Mouse (Mus musculus) CH12.LX (cell line): ENCODE measurements around the gene Bod1. TPM values are rescaled to one million over a fixed set of nuclear protein-coding genes. Genes with fewer than 3 reads are reported as not detected.
A peak's percentile ranks its signal among the peaks of the same experiment; 100 is the strongest.

Source experiments
- DNase-seq: peaks from one replicate; pipeline ENCODE4 v3.0.0-alpha.2; 2013; ENCODE audit errors: extremely low read depth
- H3K27ac ChIP-seq: 2 replicates; pipeline ENCODE4 v1.5.1; 2012; ENCODE audit warnings: low read depth, mild to moderate bottlenecking, control low read depth, moderate library complexity; ENCODE audit not compliant: insufficient read depth
- H3K27me3 ChIP-seq: replicated peaks from 2 replicates; pipeline ENCODE3; 2012; ENCODE audit warnings: inconsistent platforms
- H3K36me3 ChIP-seq, 2 experiments: replicated peaks in 1 of 2; 2 replicates each; pipeline versions ENCODE3 to v1.6.1; 2012; ENCODE audit warnings: inconsistent platforms in 1 of 2, low read length in 1 of 2, mild to moderate bottlenecking in 1 of 2, mixed read lengths in 1 of 2, moderate library complexity in 1 of 2; ENCODE audit not compliant: control insufficient read depth in 1 of 2, insufficient read depth in 1 of 2
- H3K4me1 ChIP-seq, 2 experiments: 2 replicates each; pipeline ENCODE4 v1.6.1; 2012; ENCODE audit warnings: inconsistent platforms in 1 of 2, moderate library complexity in 1 of 2; ENCODE audit not compliant: insufficient read depth in 2 of 2, control insufficient read depth in 1 of 2
- H3K4me2 ChIP-seq: 2 replicates; pipeline ENCODE4 v1.6.1; 2012; ENCODE audit warnings: low read depth, mild to moderate bottlenecking, control low read depth; ENCODE audit not compliant: poor library complexity, insufficient read depth, severe bottlenecking
- H3K4me3 ChIP-seq, 3 experiments: fragments of 150-350 bp in 1 of 3; sonication (generic) in 1 of 3; replicated peaks in 1 of 3; 2 replicates each; pipeline versions ENCODE3 to v1.5.1; 2011 to 2012; ENCODE audit warnings: low read depth in 2 of 3, low read length in 2 of 3, mild to moderate bottlenecking in 2 of 3, moderate library complexity in 2 of 3, control low read depth in 1 of 3, improper control_type of control experiment in 1 of 3, inconsistent platforms in 1 of 3, mixed read lengths in 1 of 3; ENCODE audit not compliant: poor library complexity in 1 of 3
- H3K79me2 ChIP-seq: replicated peaks from 2 replicates; pipeline ENCODE4 v1.6.1; 2012; ENCODE audit warnings: mild to moderate bottlenecking, moderate library complexity; ENCODE audit not compliant: control insufficient read depth, poor library complexity, insufficient read depth, severe bottlenecking; ENCODE audit errors: extremely low read depth
- H3K9ac ChIP-seq: 2 replicates; pipeline ENCODE4 v1.6.1; 2012; ENCODE audit warnings: low read depth, mild to moderate bottlenecking, control low read depth, moderate library complexity; ENCODE audit not compliant: insufficient read depth
- H3K9me3 ChIP-seq: replicated peaks from 2 replicates; pipeline ENCODE3; 2012; ENCODE audit warnings: low read length, inconsistent platforms, mixed read lengths
- CTCF ChIP-seq, 2 experiments: IDR thresholded peaks in 1 of 2; conservative IDR thresholded peaks in 1 of 2; 2 replicates each; pipeline ENCODE4 v1.5.1; 2011 to 2012; ENCODE audit warnings: low read depth in 2 of 2, low read length in 2 of 2, improper control_type of control experiment in 1 of 2, inconsistent platforms in 1 of 2, mild to moderate bottlenecking in 1 of 2, moderate library complexity in 1 of 2
- ELF1 ChIP-seq: IDR thresholded peaks from 2 replicates; pipeline ENCODE4 v1.6.1; 2014; ENCODE audit warnings: low read depth, mild to moderate bottlenecking, inconsistent platforms, low read length, improper control_type of control experiment
- GABPA ChIP-seq: IDR thresholded peaks from 2 replicates; pipeline ENCODE4 v1.6.1; 2012; ENCODE audit warnings: low read depth, low read length, improper control_type of control experiment, inconsistent platforms; ENCODE audit not compliant: insufficient replicate concordance
- JUND ChIP-seq: conservative IDR thresholded peaks from 2 replicates; pipeline ENCODE4 v1.6.1; 2011; ENCODE audit warnings: low read depth, low read length, improper control_type of control experiment
- MAFK ChIP-seq: IDR thresholded peaks from 2 replicates; pipeline ENCODE4 v1.6.1; 2011; ENCODE audit warnings: low read length, improper control_type of control experiment; ENCODE audit not compliant: insufficient replicate concordance
- MAX ChIP-seq: IDR thresholded peaks from 2 replicates; pipeline ENCODE4 v1.6.1; 2011; ENCODE audit warnings: low read length, improper control_type of control experiment
- MYC ChIP-seq: IDR thresholded peaks from 2 replicates; pipeline ENCODE4 v1.6.1; 2011; ENCODE audit warnings: low read depth, mild to moderate bottlenecking, improper control_type of control experiment, low read length
- POLR2A ChIP-seq: IDR thresholded peaks from 2 replicates; pipeline ENCODE4 v1.6.1; 2011; ENCODE audit warnings: low read depth, mild to moderate bottlenecking, improper control_type of control experiment, low read length
- RAD21 ChIP-seq: IDR thresholded peaks from 2 replicates; pipeline ENCODE4 v1.6.1; 2011; ENCODE audit warnings: low read depth, mild to moderate bottlenecking, low read length, improper control_type of control experiment, moderate library complexity
- ZNF384 ChIP-seq: IDR thresholded peaks from 2 replicates; pipeline ENCODE4 v1.6.1; 2012; ENCODE audit warnings: low read depth, low read length, improper control_type of control experiment, inconsistent platforms
- dilution Hi-C: fragments of 300-500 bp; cut with MboI; formaldehyde crosslinking; loops from 2 replicates; pipeline ENCODE4 v1.14.3; 2020; ENCODE audit warnings: low sequenced_read_pairs; ENCODE audit not compliant: extremely low pct_unique_long_range_greater_than_20kb, extremely low pct_ligation_motif_present
- in situ Hi-C: fragments of 300-500 bp; cut with MboI; formaldehyde crosslinking; loops from 3 replicates; pipeline ENCODE4 v1.14.3; 2019; ENCODE audit warnings: low sequenced_read_pairs, low pct_ligation_motif_present, low pct_unique_long_range_greater_than_20kb, mixed read lengths
- polyA plus RNA-seq: library from polyadenylated mRNA; unstranded; fragments of >175 nt; gene quantifications from 2 replicates; pipeline ENCODE4 v1.2.1, GENCODE M21; 2012; ENCODE audit warnings: low read depth; ENCODE audit not compliant: insufficient read length
- total RNA-seq, 2 experiments: library from RNA; depleted of rRNA; stranded (reverse); fragments of 300-350 nt in 1 of 2; fragments of >200 nt in 1 of 2; gene quantifications; 2 replicates each; pipeline ENCODE4 v1.2.3; 2012 to 2014

Gene Bod1
- total and polyA plus RNA-seq, 3 experiments = 32.6 to 38.2 (median 33.2) TPM

DNA sequence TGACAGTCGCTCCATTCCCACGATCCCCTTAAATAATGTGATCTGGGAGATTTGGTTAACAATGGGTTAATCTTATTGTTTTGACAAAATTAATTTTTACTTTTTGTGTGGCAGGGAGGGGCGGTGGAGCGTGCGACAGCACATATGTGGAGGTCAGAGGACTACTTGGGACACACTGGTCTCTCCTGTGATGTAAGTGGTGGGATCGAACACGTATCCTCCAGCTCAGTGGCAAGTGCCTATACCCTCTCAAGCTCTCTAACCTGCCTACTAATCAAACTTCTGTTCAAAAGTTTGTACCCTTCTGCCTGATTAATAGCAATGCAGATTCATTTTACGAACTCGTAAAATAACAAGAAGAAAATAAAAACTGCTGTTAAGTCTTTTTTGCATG is 482 bp upstream of the Bod1 start:
- peaks cover 18% of the 10 kb centered on the region for H3K79me2 ChIP-seq
- H3K4me2 ChIP-seq = peak overlapping the region; percentile 91
- peaks cover 18 to 39% of the 10 kb centered on the region in 2 experiments for H3K36me3 ChIP-seq
- in situ Hi-C loops = loop anchor here (5.0 to 10.0 kb wide), 2 partner anchors 275 to 463 kb away; no protein-coding TSS in a partner anchor
- H3K9me3 ChIP-seq = no peaks in the 10 kb centered on the region
- H3K4me1 ChIP-seq = peaks cover 8 to 41% of the 10 kb centered on the region in 2 experiments
- peak overlapping the region; percentile 76 to 95 (median 92) for H3K4me3 ChIP-seq
- dilution Hi-C loops = no loop called here
- H3K27me3 ChIP-seq = no peaks in the 10 kb centered on the region
- H3K27ac ChIP-seq = no peak overlapping the region
- H3K9ac ChIP-seq = peak overlapping the region; percentile 86
- DNase-seq = no peak
- no peak for TF ChIP-seq ELF1

DNA sequence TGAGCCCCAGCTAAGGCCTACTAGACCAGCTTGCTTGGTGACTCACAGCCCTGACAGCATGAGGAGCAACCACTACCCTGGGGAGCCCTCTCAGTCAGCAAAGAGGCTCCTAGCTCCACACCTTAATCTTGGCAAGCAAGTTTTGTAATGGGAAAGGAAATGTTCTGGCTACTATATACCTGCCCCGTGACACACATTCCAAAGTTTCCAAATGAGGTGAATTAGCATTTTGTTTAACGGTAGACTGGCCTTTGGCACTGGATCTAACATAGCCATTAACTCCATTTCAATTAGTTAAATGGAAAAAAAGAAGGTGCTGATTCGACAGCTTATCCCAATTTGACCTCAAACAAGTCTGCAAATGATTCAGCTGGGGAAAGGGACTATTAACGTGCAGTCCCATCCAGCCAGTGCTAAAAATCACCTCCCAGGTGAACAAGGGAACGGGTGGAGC is 1.2 kb downstream of the Bod1 start:
- Histone ChIP-seq H3K9ac (peak overlapping the region; percentile 44; the same call in 1 of the 2 replicates), H3K4me3 (peak overlapping the region; percentile 2 to 31 (median 21)), H3K79me2 (peaks cover 18% of the 10 kb centered on the region), H3K4me1 (peaks cover 8 to 25% of the 10 kb centered on the region in 2 experiments), H3K4me2 (peak overlapping the region; percentile 93)
- TF ChIP-seq CTCF (conservative IDR thresholded peaks at IDR 0.05 in 1 of 2, IDR thresholded peaks at IDR 0.05 in 1 of 2; ENCODE audit: low read depth in 2 of 2, low read length in 2 of 2) (no peak), ZNF384 (no peak), MAFK (0 out of 2 replicates have a peak, but pooled peaks have one; percentile 12), JUND (no peak), POLR2A (no peak), MAX (no peak)
- TF ChIP-seq, all 38 proteins: peak for 1
- DNase-seq = no peak
- H3K36me3 ChIP-seq = peaks cover 33 to 56% of the 10 kb centered on the region in 2 experiments
- H3K27ac ChIP-seq = no peak overlapping the region
- in situ Hi-C loops = loop anchor here (5.0 to 10.0 kb wide), 2 partner anchors 277 to 464 kb away; no protein-coding TSS in a partner anchor
- H3K27me3 ChIP-seq = no peaks in the 10 kb centered on the region
- dilution Hi-C loops = no loop called here
- H3K9me3 ChIP-seq = no peaks in the 10 kb centered on the region

DNA sequence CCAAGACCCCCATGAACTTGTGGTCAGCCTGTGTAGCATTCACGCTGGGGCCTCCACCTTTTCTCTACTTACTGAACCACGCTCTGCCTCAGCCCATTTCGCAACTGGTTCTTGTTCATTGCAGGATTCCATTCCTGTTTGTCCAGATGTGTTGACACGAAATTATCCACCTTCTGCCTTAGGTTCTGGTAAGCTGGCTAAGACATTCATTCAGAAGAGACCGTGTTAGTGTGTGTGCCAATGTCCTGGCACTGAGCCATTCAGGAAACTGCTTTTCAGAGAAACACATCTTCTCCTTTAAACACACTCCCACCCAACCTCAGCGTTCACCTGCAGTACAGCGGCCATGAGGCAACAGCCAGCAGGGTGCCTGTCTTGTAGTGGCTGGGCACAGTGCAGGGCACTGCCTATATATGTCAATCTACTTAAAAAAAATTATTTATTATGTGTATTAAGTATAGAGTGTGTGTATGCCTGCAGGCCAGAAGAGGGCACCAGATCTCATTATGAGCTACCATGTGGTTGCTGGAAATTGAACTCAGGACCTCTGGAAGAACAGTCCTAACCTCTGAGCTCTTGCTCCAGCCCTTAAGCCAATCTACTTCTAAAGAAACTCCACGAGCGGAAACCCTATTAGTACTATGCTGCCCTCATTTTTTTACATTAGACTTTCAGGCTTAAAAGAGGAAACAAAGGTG is 2.4 kb downstream of the Bod1 start:
- no peak overlapping the region for H3K27ac ChIP-seq
- no peaks in the 10 kb centered on the region for H3K9me3 ChIP-seq
- peak; percentile 37 for DNase-seq
- peaks cover 44 to 62% of the 10 kb centered on the region in 2 experiments for H3K36me3 ChIP-seq
- TF ChIP-seq CTCF (conservative IDR thresholded peaks at IDR 0.05 in 1 of 2, IDR thresholded peaks at IDR 0.05 in 1 of 2; ENCODE audit: low read depth in 2 of 2, low read length in 2 of 2) (peak; percentile 4 to 42; a peak in 2 of 4 replicates), GABPA (no peak), ZNF384 (peak; percentile 40; the same call in 1 of the 2 replicates), RAD21 (peak; percentile 15), MYC (peak; percentile 78; the same call in 1 of the 2 replicates)
- TF ChIP-seq, all 38 proteins: peak for 4
- in situ Hi-C loops = no loop called here
- Histone ChIP-seq H3K4me2 (no peak overlapping the region), H3K27me3 (no peaks in the 10 kb centered on the region), H3K79me2 (peaks cover 18% of the 10 kb centered on the region), H3K9ac (no peak overlapping the region), H3K4me3 (no peak overlapping the region), H3K4me1 (peaks cover 8 to 20% of the 10 kb centered on the region in 2 experiments)
- dilution Hi-C loops = no loop called here
